Mouse (Mus musculus) G1E (cell line): ENCODE results near the gene Fat3. TPM values are rescaled to one million over a fixed set of nuclear protein-coding genes. Genes with fewer than 3 reads are reported as not detected.

Experiments used
- ATAC-seq: 2 replicates; pipeline ENCODE4 v1.8.0; 2016; ENCODE audit warnings: mild to moderate bottlenecking; ENCODE audit not compliant: insufficient number of reproducible peaks, poor library complexity, low FRiP score, severe bottlenecking; ENCODE audit errors: extremely low read depth
- DNase-seq: peaks from one replicate; pipeline ENCODE4 v3.0.0; 2012; ENCODE audit warnings: low spot score
- H3K27me3 ChIP-seq: 2 replicates; pipeline ENCODE4 v1.6.1; 2012; ENCODE audit warnings: mild to moderate bottlenecking, low read length, inconsistent platforms; ENCODE audit not compliant: insufficient read depth
- H3K36me3 ChIP-seq: replicated peaks from 2 replicates; pipeline ENCODE3; 2012; ENCODE audit warnings: mild to moderate bottlenecking, inconsistent platforms
- H3K4me1 ChIP-seq: 2 replicates; pipeline ENCODE4 v1.6.1; 2012; ENCODE audit warnings: low read depth, low read length, inconsistent platforms, mixed read lengths; ENCODE audit not compliant: insufficient read depth
- H3K4me3 ChIP-seq: 2 replicates; pipeline ENCODE4 v1.5.1; 2012; ENCODE audit warnings: low read depth, mild to moderate bottlenecking, inconsistent platforms, low read length, moderate library complexity, mixed read lengths
- H3K9me3 ChIP-seq: replicated peaks from 2 replicates; pipeline ENCODE4 v1.6.1; 2012; ENCODE audit warnings: inconsistent platforms
- CTCF ChIP-seq: IDR thresholded peaks from 2 replicates; pipeline ENCODE4 v1.5.1; 2012; ENCODE audit warnings: low read depth, low read length, inconsistent platforms, mixed read lengths
- GATA1 ChIP-seq: IDR thresholded peaks from 2 replicates; pipeline ENCODE4 v1.6.1; 2012; ENCODE audit warnings: borderline replicate concordance, low read length, inconsistent platforms, mixed read lengths
- GATA2 ChIP-seq: IDR thresholded peaks from 2 replicates; pipeline ENCODE4 v1.6.1; 2012; ENCODE audit warnings: low read depth, low read length, inconsistent platforms, borderline replicate concordance
- POLR2AphosphoS5 ChIP-seq: IDR thresholded peaks from 2 replicates; pipeline ENCODE4 v1.6.1; 2012; ENCODE audit warnings: low read depth, low read length, inconsistent platforms; ENCODE audit not compliant: insufficient replicate concordance
- TAL1 ChIP-seq: conservative IDR thresholded peaks from 2 replicates; pipeline ENCODE4 v1.6.1; 2012; ENCODE audit warnings: low read depth, low read length, inconsistent platforms, mixed read lengths
- polyA plus RNA-seq: library from polyadenylated mRNA; stranded (reverse); fragments of >175 nt; gene quantifications from 2 replicates; pipeline ENCODE4 v1.2.3, GENCODE M21; 2012
- total RNA-seq, 2 experiments: library from RNA; stranded (forward) in 1 of 2; stranded (reverse) in 1 of 2; fragments of 200-1000 nt in 1 of 2; fragments of >200 nt in 1 of 2; fragmentation: Nextera tagmentation in 1 of 2; gene quantifications; 2 replicates each; pipeline ENCODE4 v1.2.3; 2014 to 2017

Gene Fat3
- total and polyA plus RNA-seq, 3 experiments, result 0.11 TPM; not detected in 2

- ATAC-seq (no peak), DNase-seq (no peak)
- H3K27me3 ChIP-seq, result 0 out of 2 replicates have a peak, but pooled peaks cover 3% of the 10 kb centered on the region
- no peak overlapping the region for H3K4me3 ChIP-seq
- H3K4me1 ChIP-seq, result no peaks in the 10 kb centered on the region
- H3K36me3 ChIP-seq, result no peaks in the 10 kb centered on the region
- TF ChIP-seq GATA2 (no peak), TAL1 (no peak), GATA1 (no peak), POLR2AphosphoS5 (no peak), CTCF (no peak)
- H3K9me3 ChIP-seq, result no peaks in the 10 kb centered on the region
Measured at GRCm38 (mm10) chr9:15964198-15964597, 536.9 kb downstream of the Fat3 start.

- H3K4me3 ChIP-seq, result no peak overlapping the region
- no peak for ATAC-seq
- DNase-seq, result no peak
- no peaks in the 10 kb centered on the region for H3K36me3 ChIP-seq
- TF ChIP-seq GATA1, result no peak
- no peaks in the 10 kb centered on the region for H3K27me3 ChIP-seq
- no peaks in the 10 kb centered on the region for H3K4me1 ChIP-seq
- no peaks in the 10 kb centered on the region for H3K9me3 ChIP-seq
Measured at GRCm38 (mm10) chr9:15962886-15963285, 538.2 kb downstream of the Fat3 start.

GRCm38 (mm10) chr9:15958224-15958787 is 542.8 kb downstream of the Fat3 start:
- H3K4me1 ChIP-seq, result no peaks in the 10 kb centered on the region

GRCm38 (mm10) chr9:15957816-15958215 is 543.3 kb downstream of the Fat3 start:
- no peaks in the 10 kb centered on the region for H3K36me3 ChIP-seq
- H3K27me3 ChIP-seq, result no peaks in the 10 kb centered on the region
- ATAC-seq (no peak), DNase-seq (no peak)
- no peaks in the 10 kb centered on the region for H3K4me1 ChIP-seq
- no peaks in the 10 kb centered on the region for H3K9me3 ChIP-seq
- TF ChIP-seq CTCF, result no peak
- no peak overlapping the region for H3K4me3 ChIP-seq

More at GRCm38 (mm10) chr9:15958224-15958787, 542.8 kb downstream of the Fat3 start:
- Histone ChIP-seq H3K9me3 (no peaks in the 10 kb centered on the region), H3K4me3 (no peak overlapping the region), H3K36me3 (no peaks in the 10 kb centered on the region), H3K27me3 (no peaks in the 10 kb centered on the region)
- no peak for TF ChIP-seq GATA1
- no peak for TF ChIP-seq TAL1
- no peak for TF ChIP-seq CTCF
- TF ChIP-seq GATA2, result no peak
- no peak for TF ChIP-seq POLR2AphosphoS5
- ATAC-seq, result no peak
- no peak for DNase-seq

- Histone ChIP-seq H3K36me3 (no peaks in the 10 kb centered on the region), H3K4me3 (no peak overlapping the region), H3K4me1 (no peaks in the 10 kb centered on the region), H3K9me3 (no peaks in the 10 kb centered on the region), H3K27me3 (no peaks in the 10 kb centered on the region)
- TF ChIP-seq GATA1 (no peak), POLR2AphosphoS5 (no peak), TAL1 (no peak), CTCF (no peak), GATA2 (no peak)
- DNase-seq, result no peak
- no peak for ATAC-seq
Measured at GRCm38 (mm10) chr9:15955147-15955782, 545.8 kb downstream of the Fat3 start.

- Histone ChIP-seq H3K9me3 (no peaks in the 10 kb centered on the region), H3K4me3 (no peak overlapping the region), H3K27me3 (no peaks in the 10 kb centered on the region), H3K36me3 (no peaks in the 10 kb centered on the region), H3K4me1 (no peaks in the 10 kb centered on the region)
- DNase-seq (no peak), ATAC-seq (no peak)
- no peak for TF ChIP-seq CTCF
- TF ChIP-seq GATA2, result no peak
- TF ChIP-seq GATA1, result no peak
Measured at GRCm38 (mm10) chr9:15954338-15954704, 546.8 kb downstream of the Fat3 start.

GRCm38 (mm10) chr9:15953585-15954337 is 547.3 kb downstream of the Fat3 start:
- ATAC-seq (no peak), DNase-seq (no peak)
- TF ChIP-seq POLR2AphosphoS5 (no peak), CTCF (no peak)
- Histone ChIP-seq H3K4me3 (no peak overlapping the region), H3K36me3 (no peaks in the 10 kb centered on the region), H3K4me1 (no peaks in the 10 kb centered on the region), H3K27me3 (no peaks in the 10 kb centered on the region), H3K9me3 (no peaks in the 10 kb centered on the region)
